Mouse (Mus musculus): Measurements from ENCODE around the gene Cit.

DNA sequence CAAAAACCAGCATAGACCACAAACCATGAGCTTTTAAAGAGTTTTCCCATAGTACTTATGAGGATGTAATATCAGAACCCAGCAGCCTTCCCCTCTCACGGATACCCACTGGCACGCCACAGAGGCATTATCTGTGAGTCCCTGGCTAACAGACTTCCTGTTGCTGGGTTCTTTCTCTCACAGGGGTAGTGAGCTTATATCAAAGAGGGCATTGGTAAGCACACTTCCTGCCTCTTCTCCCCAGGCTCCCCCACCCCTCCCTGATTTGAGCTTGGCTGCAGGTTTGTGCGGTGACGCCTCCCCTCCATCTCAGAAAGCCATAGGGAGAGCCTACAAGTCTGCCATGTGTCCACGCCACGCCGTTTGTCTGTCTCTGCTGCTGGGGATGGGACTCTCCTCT, 184.0 kb downstream of the Cit start:
- TF ChIP-seq CTCF (IDR thresholded peaks at IDR 0.05) (no peak), EP300 (IDR thresholded peaks at IDR 0.05) (no peak)
